Mouse (Mus musculus): ENCODE measurements around the gene Iscu.
"Not testable (repeated sequence)": the region's sequence is repeated elsewhere in the genome, so short reads cannot be mapped to it uniquely, and the experiment has no call there.

Iscu gene

DNA sequence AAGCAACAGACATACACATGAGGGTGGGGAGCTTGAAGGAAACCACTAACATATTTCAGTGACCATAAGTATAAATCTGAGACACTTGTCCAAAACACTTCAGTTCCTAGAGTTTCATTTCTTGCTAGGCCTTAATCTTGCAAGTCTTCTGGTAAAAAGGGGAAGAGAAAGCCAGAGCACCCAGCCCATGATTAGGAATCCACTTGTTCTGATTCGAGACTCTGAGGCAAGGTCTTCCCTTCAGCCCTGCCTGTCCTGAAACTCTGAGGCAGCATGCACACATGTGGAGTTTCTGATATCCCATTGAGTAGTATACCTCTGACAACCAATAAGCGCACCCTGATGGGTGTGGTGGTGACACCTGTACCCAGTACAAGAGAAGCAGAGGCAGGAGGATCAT is 11.0 kb upstream of the Iscu start:
- DNase-seq: no peak

DNA sequence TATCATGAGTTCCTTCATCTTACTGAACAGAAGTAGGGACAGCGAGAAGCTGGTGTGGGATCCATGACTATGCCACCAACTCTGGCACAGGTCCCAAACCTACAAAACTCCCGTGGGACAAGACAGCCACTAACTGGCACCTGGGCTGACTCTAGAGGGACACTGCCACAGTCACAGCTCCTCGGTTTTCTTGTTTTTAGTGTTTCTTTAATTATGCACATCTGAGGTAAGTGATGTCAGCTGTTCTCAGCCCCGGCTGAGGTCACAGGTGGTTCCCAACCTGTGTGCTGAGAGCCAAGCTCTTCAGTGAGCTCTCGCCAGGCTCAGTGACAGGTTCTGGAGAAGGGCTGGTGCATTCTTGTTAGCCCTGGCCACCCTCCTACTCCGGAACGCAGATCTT is 8.1 kb upstream of the Iscu start:
- no peak for DNase-seq

DNA sequence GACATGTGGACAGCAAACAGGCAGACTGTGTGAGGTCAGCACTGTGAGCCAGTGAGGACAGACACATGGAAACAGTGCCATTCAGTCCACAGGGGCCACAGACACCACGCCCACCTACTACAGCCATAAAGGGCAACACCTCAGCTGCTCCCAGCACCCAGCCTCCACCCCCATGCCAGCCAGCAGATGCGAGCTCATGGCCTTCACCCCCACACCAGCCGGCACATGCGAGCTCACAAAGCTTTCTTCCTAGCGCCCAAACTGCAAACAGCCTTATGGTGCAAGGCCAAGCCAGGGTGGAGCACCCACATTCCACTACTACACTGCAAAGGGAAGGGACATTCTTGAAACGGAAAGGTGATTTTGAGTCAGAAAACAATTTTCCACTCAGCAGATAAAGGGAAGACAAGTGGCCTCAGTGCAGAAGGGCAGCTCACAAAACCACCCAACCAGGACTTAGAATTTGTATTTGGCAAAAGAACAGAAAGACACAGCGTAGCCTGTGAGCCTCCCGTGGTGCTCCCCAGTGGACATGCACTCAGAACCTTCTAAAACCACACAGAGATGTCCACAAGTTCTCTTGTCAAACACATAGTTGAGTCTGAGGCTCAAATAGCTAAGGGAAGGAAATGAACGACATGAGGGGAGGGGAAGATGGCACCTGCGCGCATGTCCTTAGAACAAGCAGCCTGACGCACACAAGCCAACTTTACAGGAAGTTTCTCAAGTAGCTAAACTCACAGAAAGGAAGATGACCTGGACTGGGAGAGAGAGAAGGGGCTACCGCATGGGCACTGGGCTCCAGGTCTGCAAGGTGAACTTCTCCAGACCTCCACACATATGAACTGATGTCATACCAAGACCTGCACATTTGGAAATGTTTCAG is 6.7 kb upstream of the Iscu start:
- DNase-seq: no peak

DNA sequence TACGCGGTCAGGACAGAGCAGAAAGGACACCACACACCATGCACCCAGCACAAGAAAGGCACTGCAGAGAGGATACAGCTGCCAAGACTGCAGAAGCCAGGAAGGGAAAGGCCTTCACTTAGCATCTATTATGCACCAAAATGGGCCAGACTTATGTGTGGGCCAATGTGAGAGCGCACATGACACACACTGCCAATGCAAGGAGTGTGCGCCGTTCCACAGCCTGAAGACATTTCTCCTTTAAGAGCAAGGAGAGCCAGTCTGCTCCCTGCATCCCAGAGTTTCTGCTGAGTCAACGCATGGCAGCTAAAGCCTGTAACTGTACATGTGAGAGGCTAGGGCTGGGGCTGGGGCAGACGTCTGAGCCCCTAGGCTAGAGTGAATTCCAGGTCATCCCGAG is 3.7 kb upstream of the Iscu start:
- DNase-seq: no peak

DNA sequence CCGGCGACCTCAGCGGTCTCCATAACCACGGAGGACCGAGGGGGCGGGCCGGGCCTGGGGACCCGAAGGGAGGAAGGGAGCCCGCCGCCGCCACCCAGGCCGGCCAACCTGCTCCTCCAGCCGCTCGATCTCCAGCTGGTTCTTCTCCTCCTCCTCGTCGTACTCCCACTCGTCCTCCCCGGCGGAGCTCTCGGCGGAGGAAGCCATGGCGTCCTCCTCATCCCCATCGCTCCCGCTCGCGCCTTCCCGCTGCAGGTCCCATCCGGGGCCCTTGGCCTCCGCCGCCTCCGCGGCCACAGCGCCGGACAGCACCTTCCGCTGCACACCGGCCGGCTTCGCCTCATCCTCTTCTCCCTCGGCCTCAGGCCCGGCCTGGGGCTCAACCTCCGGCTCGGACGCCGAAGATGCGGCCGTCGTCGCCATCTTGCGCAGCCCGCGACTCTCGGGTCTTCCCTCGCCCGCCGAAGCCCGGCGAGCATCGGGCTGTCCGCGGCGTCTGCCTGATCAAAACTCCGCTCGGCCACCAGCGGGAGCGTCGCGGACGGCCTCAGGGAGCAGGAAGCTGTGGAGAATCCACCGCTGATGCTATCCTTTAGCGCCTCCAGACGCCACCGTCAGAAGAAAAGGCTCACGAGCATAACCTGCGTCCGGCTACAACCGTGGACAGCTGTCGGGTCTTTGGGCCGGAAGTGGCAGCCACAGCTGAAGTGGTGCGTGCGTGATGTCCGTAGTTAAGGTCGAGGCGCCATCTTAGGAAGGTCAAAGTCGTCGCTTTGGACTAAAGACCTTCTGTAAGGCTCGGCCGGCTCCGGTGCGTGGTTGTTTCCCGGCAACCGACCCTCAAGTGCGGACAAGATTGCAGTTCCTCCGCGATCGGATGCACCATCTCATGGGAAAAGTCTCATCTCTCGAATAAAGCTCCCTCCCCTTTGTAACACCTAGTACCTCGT is 1.1 kb upstream of the Iscu start:
- DNase-seq: peak; percentile 84

DNA sequence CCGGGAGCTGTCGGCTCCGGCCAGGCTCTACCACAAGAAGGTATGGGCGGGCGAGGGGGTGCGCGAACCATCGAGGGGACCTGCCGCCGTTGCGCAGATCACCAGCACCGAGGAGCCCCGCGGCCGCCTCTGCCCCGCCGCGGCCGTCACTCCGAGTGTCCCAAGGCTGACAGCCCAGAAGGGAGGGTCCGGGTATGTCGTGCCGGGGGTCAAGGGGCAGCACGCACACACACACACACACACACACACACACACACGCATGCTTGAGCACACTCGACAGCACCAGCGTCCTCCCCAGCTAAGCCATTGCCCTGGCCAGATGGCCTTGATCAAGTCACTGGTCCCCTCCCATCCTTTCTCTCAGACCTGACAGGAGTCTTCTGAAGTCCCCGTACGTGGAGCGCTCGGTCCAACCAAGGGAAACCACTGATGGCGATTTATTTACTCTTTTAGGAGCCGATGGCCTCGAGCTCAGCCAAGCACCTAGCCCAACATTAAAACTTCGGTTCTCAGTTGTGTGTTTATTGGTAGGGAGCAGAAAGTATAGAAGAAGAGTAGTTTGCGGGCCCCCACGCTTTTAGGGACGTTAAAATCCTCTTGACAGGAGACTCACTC is 464 bp downstream of the Iscu start:
- no peak for DNase-seq

DNA sequence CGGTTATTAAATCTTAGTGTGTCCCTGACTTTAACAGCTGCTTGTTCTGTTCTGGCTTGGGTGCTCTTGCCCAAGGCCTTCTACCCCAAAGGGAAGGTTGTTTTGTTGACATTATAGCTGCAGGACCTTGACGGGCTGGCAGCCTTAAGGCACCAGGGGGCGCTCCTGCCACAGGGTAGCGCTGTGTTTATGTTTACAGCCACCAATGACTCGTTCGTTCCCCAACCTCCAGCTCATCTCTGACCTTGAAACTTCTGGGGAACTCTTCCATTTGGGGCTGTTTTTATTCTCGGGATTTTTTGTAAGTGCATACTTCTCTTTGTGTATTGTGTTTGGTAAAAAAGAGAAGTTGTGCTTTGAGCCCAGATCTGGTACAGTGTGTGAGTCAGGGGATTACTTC is 1.1 kb downstream of the Iscu start:
- DNase-seq: peak; percentile 93

DNA sequence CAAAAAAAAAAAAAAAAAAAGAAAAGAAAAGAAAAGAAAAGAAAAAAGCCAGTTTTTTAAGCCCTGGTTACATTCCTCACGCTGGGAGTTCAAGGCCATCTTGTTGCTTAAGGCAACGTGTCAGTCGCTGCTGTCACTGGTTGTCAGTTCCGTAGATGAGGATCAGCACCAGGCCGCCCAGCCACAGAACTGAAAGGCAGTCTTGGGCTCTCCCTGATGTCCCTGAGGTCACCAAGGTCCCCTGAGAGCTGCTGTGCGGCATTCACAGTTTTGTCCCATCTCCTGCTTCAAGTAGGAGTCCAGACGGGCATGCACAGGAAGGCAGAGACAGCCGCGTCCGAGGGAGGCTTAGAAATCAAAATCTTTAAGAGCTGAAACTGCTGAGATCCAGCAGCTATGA is 3.0 kb downstream of the Iscu start:
- no peak for DNase-seq

DNA sequence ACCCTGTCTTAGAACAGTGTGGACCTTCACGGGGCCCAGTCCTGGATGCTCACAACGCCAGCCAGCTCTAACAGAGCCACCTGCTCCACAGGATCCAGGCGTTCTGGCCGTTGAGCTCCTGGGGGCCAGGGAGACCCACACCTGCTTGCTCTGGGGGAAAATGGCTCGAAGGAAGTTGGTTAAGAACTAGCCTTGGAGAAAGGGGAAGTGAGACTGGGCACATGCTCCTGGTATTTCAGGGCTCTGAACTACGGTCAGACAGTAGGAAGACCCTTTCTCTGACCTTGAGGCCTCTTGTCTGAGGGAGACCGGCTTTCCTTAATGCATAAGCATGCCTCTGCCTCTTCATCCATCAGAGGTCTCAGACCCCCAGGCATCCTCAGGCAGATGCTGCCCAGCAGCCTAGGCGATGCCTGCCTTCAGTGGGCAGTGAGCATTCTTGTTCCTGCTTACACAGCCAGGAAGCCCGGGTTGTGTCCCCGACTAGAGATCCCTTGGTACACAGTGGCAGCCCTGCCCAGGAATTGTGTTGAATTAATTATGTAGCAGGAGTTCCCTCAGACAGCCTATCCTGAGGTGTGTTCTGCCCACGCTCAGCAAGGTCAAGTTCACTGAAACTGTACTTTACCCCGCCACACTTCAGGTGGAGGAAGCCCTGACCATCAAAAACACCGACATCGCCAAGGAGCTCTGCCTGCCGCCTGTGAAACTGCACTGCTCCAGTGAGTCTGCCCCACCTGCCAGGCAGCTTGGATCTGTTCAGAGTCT is 3.8 kb downstream of the Iscu start:
- DNase-seq: no peak

DNA sequence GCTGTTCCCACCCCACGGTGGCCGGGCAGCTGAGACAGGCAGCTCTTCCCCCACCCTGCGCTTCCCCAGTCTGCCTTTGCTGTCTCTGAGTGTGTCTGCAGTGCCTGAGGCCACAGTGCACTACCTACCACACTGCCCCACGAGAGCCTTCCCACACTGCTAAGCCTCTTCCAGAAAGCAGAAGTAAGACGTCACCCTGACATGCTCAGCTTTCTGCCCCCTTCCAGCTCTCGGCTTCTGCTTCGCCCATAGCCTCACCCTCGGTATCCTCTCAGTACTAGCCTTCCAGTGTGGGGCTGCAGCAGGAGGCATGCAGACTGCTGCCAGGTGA is 4.3 kb downstream of the Iscu start:
- DNase-seq: peak; percentile 12

DNA sequence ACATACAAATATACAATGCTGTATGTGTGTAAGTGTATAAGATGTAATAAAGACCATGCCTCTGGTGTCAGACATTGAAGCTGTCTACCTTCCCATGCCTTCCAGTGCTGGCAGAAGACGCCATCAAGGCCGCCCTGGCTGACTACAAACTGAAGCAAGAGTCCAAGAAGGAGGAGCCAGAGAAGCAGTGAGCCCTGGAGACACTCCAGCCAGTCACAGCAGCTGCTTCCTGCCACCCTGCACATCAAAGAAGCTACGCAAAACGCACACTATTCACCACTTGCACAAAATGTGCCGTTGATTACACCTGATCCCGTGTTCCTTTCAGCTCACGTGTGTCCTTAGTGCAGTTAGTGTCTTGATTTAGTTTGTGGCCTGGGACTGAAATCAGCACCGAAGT is 5.2 kb downstream of the Iscu start:
- DNase-seq: peak; percentile 27

DNA sequence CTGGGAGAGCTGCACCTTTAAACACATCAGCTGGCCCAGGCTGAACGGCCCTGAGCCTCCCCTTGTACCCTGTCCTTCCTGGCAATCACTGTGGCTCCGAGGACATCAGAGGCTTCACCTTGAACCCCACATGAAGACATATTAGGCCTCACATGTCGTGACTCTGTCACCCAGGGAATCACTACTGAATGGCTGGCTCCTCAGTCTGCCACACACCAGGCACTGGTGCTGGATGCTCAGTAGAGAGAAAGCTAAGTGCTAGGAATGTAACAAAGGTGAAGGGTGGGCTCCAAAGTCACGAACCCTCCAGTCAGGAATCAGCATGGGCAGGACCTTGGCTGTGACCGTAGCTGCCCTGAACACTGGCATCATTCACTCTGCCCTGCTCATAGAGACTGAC is 7.0 kb downstream of the Iscu start:
- no peak for DNase-seq

DNA sequence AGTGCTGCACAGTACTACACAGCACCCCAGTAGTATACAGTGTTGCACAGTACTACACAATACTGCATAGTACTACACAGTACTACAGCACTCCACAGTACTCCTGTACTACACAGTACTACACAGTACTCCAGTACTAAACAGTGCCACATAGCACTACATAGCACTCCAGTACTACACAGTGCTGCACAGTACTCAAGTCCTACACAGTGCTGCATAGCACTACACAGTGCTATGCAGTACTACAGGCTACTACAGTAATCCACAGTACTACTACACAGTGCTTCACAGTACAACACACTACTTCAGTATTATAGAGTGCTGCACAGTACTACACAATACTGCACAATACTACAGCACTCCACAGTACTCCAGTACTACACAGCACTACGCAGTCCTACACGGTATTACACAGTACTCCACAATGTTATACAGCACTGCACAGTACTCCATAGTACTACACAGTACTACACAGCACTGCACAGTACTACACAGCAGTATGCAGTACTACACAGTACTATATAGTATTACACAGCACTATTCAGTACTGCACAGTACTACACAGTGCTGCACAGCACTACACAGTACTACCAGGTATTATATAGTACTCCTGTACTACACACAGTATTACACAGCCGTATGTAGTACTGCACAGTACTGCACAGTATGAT is 7.7 kb downstream of the Iscu start:
- no peak for DNase-seq

DNA sequence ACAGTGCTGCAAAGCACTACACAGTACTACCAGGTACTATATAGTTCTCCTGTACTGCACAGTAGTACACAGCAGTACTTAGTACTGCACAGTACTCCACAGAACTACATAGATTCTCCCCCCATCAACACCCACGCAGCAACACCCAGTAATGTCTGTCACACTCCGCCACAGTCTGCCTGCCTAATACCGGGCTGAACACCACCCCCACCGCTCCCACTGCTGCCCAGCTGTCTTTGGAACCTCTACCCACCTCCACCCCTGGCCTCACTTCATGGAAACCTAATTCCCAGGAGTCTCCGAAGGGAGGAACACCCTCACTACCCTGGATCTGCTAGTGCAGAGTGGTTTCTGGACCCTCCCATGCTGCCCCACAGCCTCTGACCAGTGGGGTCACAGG is 8.2 kb downstream of the Iscu start:
- DNase-seq: no peak

DNA sequence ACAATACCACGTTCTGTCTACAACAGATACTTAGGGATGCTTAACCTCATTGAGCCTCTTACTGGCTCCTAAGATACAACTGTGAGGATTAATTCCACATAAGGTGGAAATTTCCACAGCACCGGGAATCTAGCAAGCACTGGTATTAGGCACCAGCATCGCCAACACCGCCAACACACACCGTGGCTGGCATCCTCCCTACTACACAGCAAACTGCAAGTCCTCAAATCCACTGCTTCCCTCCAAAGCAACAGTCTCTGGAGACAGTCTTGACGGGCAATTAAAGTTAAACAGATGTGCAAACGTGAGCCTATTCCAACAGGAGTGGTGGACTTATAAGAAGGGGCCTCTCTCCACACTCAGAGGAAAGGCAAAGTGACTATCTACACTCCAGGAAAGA is 8.7 kb downstream of the Iscu start:
- no peak for DNase-seq

DNA sequence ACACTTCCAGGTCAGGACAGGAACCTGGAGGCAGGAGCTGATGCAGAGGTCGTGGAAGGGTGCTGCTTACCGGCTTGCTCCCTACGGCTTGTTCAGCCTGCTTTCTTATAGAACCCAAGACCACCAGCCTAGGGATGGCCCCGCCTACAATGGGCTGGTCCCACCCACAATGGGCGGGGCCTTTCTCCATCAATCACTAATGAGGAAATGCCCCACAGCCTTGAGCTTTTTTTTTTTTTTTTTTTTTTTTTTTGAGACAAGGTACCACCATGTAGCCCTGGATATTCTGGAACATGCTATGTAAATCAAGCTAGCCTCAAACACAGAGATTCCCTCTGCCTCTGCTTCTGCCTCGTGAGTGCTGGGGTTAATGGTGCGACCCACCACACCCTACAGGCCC is 9.3 kb downstream of the Iscu start:
- DNase-seq: no peak

DNA sequence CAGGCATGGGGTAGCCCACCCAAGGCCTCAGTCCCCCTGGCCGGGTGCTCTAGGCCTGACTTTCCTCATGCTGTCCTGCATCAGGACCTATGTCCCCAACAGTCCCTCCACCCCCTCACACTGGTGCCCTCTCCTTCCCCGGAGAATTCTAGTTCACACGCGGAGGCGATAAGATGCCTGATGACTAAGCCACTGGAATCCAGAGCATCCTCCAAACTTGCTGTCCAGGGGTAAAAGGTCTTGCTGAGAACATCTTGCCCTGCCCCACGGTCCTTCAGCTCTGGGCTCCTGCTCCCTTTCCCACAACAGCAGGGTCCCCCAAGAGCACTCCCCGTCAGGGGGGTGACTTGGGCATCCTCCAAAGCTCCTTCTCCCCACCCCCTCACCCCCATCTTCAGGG is 10.1 kb downstream of the Iscu start:
- DNase-seq: no peak

DNA sequence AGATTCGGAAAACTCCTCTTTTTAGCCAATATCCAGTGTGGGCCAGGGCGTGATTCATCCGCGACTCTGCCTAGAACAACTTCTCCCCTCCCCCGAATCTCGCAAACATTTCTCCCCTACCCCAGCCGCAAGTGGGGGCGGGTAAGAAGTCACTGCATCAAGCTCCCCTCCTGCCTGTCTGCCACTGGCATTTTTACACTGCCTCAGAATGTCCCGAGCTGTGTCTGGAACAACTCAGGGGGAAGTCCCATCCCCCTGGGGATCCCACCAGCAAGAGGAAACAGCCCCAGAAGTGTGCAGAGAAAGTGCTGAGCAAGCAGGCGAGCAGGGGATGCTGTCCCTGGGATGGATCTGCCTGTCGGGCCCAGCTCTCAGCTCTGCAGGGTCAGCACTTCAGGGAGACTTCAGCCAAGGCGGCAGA is 11.0 kb downstream of the Iscu start:
- no peak for DNase-seq

DNA sequence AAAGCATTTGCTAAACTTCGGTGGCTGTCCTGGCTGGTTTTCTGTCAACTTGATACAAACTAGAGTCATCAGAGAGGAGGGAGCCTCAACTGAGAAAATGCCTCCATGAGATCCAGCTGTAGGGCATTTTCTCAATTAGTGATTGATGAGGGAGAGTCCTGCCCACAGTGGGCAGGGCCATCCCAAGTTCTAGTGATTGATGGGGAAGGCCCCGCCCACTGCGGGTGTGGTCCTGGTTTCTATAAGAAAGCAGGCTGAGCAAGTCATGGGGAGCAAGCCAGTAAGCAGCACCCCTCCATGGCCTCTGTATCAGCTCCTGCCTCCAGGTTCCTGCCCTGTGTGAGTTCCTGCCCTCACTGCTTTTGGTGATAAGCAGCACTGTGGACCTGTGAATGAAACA is 11.6 kb downstream of the Iscu start:
- DNase-seq: not testable (repeated sequence)

DNA sequence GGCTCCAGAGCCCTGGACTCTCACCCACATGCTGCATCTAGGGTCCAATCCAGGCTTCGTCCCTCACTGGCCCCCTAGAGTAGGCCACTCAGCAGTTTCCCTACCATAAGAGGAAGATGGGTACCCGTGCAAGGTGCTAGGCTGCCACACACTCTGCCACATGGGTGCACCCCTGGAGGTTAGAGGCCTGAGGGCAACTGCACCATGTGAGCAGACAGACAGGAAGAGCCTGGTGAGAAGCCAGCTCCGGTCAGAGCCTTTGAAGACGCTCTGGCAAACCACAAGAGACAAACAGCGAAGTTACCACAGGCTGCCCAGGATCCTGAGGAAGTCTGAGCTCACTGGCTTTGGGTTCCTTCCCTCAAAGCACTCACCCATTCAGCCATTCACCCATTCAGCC is 14.4 kb downstream of the Iscu start:
- DNase-seq: peak; percentile 50

DNA sequence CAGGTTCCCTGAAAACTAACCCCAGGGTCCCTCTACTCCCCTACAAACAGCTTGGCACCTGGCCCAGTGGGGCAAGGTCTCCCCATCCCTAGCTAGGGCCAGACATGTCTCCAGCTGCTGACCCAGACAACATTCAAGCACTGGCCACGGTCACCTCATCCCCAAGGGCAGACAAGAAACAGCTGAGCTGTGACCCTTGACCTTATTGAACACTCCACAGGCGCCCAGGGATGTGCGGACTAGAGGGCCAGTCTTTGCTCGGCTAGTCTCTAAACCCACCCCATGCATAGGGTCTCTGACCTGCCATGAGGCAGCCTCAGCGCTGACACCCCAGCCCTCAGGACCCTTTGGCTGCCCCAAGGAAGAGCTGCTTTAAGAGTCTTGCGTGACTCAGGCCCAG is 16.1 kb downstream of the Iscu start:
- no peak for DNase-seq

DNA sequence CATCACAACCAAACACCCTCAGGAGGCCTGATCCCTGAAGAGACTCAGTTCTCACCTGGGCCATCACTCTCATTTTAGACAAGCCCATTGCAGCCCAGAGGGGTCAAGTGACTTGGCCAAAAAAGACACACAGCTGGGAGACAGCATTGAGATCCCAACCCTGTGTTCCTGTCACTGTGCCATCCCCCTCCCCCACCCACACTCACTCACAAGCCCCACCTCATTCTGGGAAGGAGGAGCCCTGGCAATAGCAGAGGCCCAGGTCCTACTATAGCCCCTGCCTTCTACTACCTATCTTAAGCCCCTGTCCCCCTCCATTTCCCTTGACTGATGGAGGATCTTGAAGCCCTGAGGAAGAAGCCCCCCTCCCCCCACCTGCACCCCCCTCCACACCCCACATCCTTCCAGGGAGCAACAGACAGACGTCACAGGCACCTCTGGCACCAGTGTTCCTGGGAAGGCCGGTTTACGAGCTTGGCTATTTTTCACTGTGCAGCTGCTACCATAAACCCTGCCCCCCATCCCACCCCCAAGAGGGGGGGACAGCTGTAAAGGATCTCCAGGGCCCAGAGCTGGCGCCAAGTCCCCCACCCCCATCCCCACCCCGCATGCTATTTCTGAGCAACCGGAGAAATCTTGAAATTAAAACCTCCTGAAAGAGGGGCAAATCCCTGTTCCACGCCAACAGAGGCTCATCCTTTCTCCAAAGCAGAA is 16.7 kb downstream of the Iscu start:
- no peak for DNase-seq

Data from thymus, postnatal 25 days (tissue).